ENCODE assay signal across 16 mouse cellular contexts in the genomic region with DNA sequence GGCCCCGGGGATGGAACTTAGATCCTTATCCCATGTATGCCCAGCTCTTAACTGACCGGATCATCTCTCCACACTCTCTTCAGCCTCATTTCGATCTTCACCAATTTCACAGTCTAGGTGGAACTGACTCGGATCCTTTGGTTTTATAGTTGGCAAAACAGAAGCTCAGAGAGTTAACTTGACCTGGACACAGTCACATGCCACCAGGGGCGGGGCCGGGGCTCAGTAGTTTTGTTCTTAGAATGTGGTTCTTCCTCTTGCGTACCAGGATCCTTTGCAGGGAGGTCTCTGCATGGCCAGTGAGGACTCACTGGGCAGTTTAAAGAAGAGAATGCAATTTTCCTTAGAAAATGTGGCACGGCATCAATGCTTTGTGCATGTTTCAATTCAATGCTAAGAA.
DNase-seq lines count a peak whose midpoint lies in the region; ATAC-seq lines count a peak whose summit lies in the region.
"Had no signal": no experiment of that assay in that cellular context is flagged by ENCODE, and none has a peak within 500 bp of the region (broad histone marks: within the 10 kb centered on the region; RNA-seq: fewer than 3 reads in every experiment).

No protein-coding gene starts in this region.

- no peaks in the 10 kb centered on the region for H3K36me3 ChIP-seq in heart, embryonic 10.5 days
- H3K36me3 ChIP-seq in neural tube, embryonic 13.5 days: no peaks in the 10 kb centered on the region
- peaks cover 27% of the 10 kb centered on the region for H3K36me3 ChIP-seq in liver, embryonic 15.5 days (replicated peaks)
- H3K36me3 ChIP-seq: embryonic facial prominence, embryonic 13.5 days; lung, embryonic 15.5 days had no signal

- 87% methylated on average over 8 of the region's 8 CpGs for WGBS in heart, embryonic 10.5 days
- WGBS in neural tube, embryonic 13.5 days: 95% methylated on average over 8 of the region's 8 CpGs
- 73% methylated on average over 8 of the region's 8 CpGs for WGBS in liver, embryonic 15.5 days (ENCODE audit: insufficient replicate concordance)

- peak overlapping the region; percentile 36; the same call in 1 of the 2 replicates for H3K4me3 ChIP-seq in heart, embryonic 10.5 days
- H3K4me3 ChIP-seq in neural tube, embryonic 13.5 days: no peak overlapping the region
- peak overlapping the region; percentile 69 for H3K4me3 ChIP-seq in liver, embryonic 15.5 days (replicated peaks)
- H3K4me3 ChIP-seq: embryonic facial prominence, embryonic 13.5 days; lung, embryonic 15.5 days had no signal

- H3K27me3 ChIP-seq in heart, embryonic 10.5 days (ENCODE audit: insufficient read depth, poor library complexity, severe bottlenecking): peaks cover 5% of the 10 kb centered on the region; the same call in 1 of the 2 replicates
- no peaks in the 10 kb centered on the region for H3K27me3 ChIP-seq in neural tube, embryonic 13.5 days
- H3K27me3 ChIP-seq in liver, embryonic 15.5 days: no peaks in the 10 kb centered on the region
- H3K27me3 ChIP-seq: lung, embryonic 15.5 days had no signal

- H3K4me2 ChIP-seq in neural tube, embryonic 13.5 days: no peak overlapping the region
- H3K4me2 ChIP-seq in liver, embryonic 15.5 days: peak overlapping the region; percentile 71
- H3K4me2 ChIP-seq: embryonic facial prominence, embryonic 13.5 days; lung, embryonic 15.5 days had no signal

- H3K9me3 ChIP-seq in heart, embryonic 10.5 days: no peaks in the 10 kb centered on the region
- no peaks in the 10 kb centered on the region for H3K9me3 ChIP-seq in neural tube, embryonic 13.5 days
- no peaks in the 10 kb centered on the region for H3K9me3 ChIP-seq in liver, embryonic 15.5 days (replicated peaks)
- H3K9me3 ChIP-seq: embryonic facial prominence, embryonic 13.5 days; lung, embryonic 15.5 days had no signal

- ATAC-seq in neural tube, embryonic 13.5 days (ENCODE audit: low read depth): no peak
- no peak for ATAC-seq in liver, embryonic 15.5 days (ENCODE audit: insufficient read depth)
- no peak for ATAC-seq in megakaryocyte progenitor cell, adult 5-6 weeks (replicated peaks; ENCODE audit: poor library complexity)
- ATAC-seq: forebrain, embryonic 14.5 days had no signal

- 0 out of 2 replicates have a peak overlapping the region, but pooled peaks have one; percentile 70 for H3K27ac ChIP-seq in heart, embryonic 10.5 days
- H3K27ac ChIP-seq in neural tube, embryonic 13.5 days (replicated peaks): peak overlapping the region; percentile 69
- H3K27ac ChIP-seq in liver, embryonic 15.5 days (replicated peaks): peak overlapping the region; percentile 96
- H3K27ac ChIP-seq: embryonic facial prominence, embryonic 13.5 days; lung, embryonic 15.5 days had no signal

- H3K4me1 ChIP-seq in heart, embryonic 10.5 days: peaks cover 4% of the 10 kb centered on the region; the same call in 1 of the 2 replicates
- peaks cover 44% of the 10 kb centered on the region for H3K4me1 ChIP-seq in neural tube, embryonic 13.5 days (replicated peaks)
- peaks cover 62% of the 10 kb centered on the region for H3K4me1 ChIP-seq in liver, embryonic 15.5 days (replicated peaks)

- no peak overlapping the region for H3K9ac ChIP-seq in neural tube, embryonic 13.5 days
- H3K9ac ChIP-seq in liver, embryonic 15.5 days: peak overlapping the region; percentile 69
- H3K9ac ChIP-seq: embryonic facial prominence, embryonic 13.5 days; lung, embryonic 15.5 days had no signal

- DNase-seq in heart, embryonic 10.5 days (ENCODE audit: low spot score): no peak
- no peak for DNase-seq in heart, adult 8-10 months (ENCODE audit: low spot score)
- no peak for DNase-seq in neural tube, embryonic 10.5 days (ENCODE audit: extremely low spot score, low spot score)
- no peak for DNase-seq in kidney, postnatal 14 days
- DNase-seq: cerebellum, adult 18-20 months; heart, postnatal 4 days; kidney, adult 9 months; left cerebral cortex, postnatal 4 days; right cerebral cortex, postnatal 14 days; thymus, postnatal 4 days had no signal
